Mouse (Mus musculus) kidney, adult 2 months (tissue): ENCODE results near the gene Hist1h4d. TPM values are rescaled to one million over a fixed set of nuclear protein-coding genes. Genes with fewer than 3 reads are reported as not detected.
"Not testable (repeated sequence)": the region's sequence is repeated elsewhere in the genome, so short reads cannot be mapped to it uniquely, and the experiment has no call there.

Source experiments
- DNase-seq: peaks from one replicate; pipeline ENCODE4 v3.0.0; 2021
- H3K27ac ChIP-seq: fragments of 200-500 bp; 2 replicates; pipeline ENCODE4 v1.5.1; 2012; ENCODE audit warnings: low read depth, low read length, control low read depth, inconsistent platforms; ENCODE audit not compliant: insufficient read depth
- H3K27me3 ChIP-seq: fragments of 200-500 bp; replicated peaks from 2 replicates; pipeline ENCODE4 v1.6.1; 2012; ENCODE audit warnings: mild to moderate bottlenecking, moderate library complexity, low read length, inconsistent platforms; ENCODE audit not compliant: control insufficient read depth, insufficient read depth
- H3K36me3 ChIP-seq: fragments of 200-500 bp; 2 replicates; pipeline ENCODE4 v1.6.1; 2012; ENCODE audit warnings: mild to moderate bottlenecking, moderate library complexity, low read length, inconsistent platforms; ENCODE audit not compliant: control insufficient read depth, insufficient read depth
- H3K4me1 ChIP-seq: fragments of 200-500 bp; 2 replicates; pipeline ENCODE4 v1.6.1; 2011; ENCODE audit warnings: low read length; ENCODE audit not compliant: control insufficient read depth, insufficient read depth
- H3K4me3 ChIP-seq: fragments of 200-500 bp; 2 replicates; pipeline ENCODE4 v1.5.1; 2011; ENCODE audit warnings: mild to moderate bottlenecking, low read depth, low read length, control low read depth; ENCODE audit not compliant: insufficient read depth
- CTCF ChIP-seq: fragments of 200-500 bp; conservative IDR thresholded peaks from 2 replicates; pipeline ENCODE4 v1.5.1; 2011; ENCODE audit warnings: low read depth, mild to moderate bottlenecking, control low read depth, low read length, moderate library complexity, mixed read lengths; ENCODE audit not compliant: insufficient read depth, insufficient read length
- POLR2A ChIP-seq: fragments of 200-500 bp; IDR thresholded peaks from one replicate; pipeline ENCODE4 v1.6.1; 2011; ENCODE audit warnings: low read depth, low read length, control low read depth
- WGBS: fragments of 180-500 bp; shearing (Covaris S2); methylation state at CpG from one replicate; pipeline ENCODE4 v1.1.7; 2018; 5-methylcytosine and 5-hydroxymethylcytosine counted together
- polyA plus RNA-seq: library from polyadenylated mRNA; depleted of rRNA; stranded (reverse); fragments of >200 nt; gene quantifications from 2 replicates; pipeline ENCODE4 v1.2.3, GENCODE M21; 2012

The Hist1h4d gene
- polyA plus RNA-seq, 1 experiment: 3.7 TPM

- Histone ChIP-seq H3K27ac (peak overlapping the region; percentile 65), H3K4me3 (peak overlapping the region; percentile 78), H3K4me1 (peaks cover 13% of the 10 kb centered on the region; the same call in 1 of the 2 replicates)
- TF ChIP-seq POLR2A: peak; percentile 59
- peak; percentile 90 for DNase-seq
- H3K27me3 ChIP-seq, H3K36me3 ChIP-seq: not testable (repeated sequence)
- WGBS: under 1% methylated on average over 22 of the region's 36 CpGs
Measured at GRCm38 (mm10) chr13:23585442-23586098, 4.2 kb downstream of the Hist1h4d start.

- peak overlapping the region; percentile 45 for H3K4me3 ChIP-seq
- 2% methylated on average over 22 of the region's 22 CpGs for WGBS
- no peaks in the 10 kb centered on the region for H3K36me3 ChIP-seq
- no peak for DNase-seq
- H3K27ac ChIP-seq: peak overlapping the region; percentile 55
- no peak for TF ChIP-seq CTCF
- TF ChIP-seq POLR2A: no peak
- no peaks in the 10 kb centered on the region for H3K27me3 ChIP-seq
- H3K4me1 ChIP-seq: peaks cover 13% of the 10 kb centered on the region; the same call in 1 of the 2 replicates
Measured at GRCm38 (mm10) chr13:23586099-23586939, 4.9 kb downstream of the Hist1h4d start.

GRCm38 (mm10) chr13:23586940-23587225 lies 5.5 kb downstream of the Hist1h4d start:
- WGBS: 12% methylated on average over 1 of the region's 1 CpGs
- peaks cover 10% of the 10 kb centered on the region; the same call in 1 of the 2 replicates for H3K4me1 ChIP-seq
- no peak overlapping the region for H3K27ac ChIP-seq
- no peak for DNase-seq
- no peak for TF ChIP-seq POLR2A
- no peak for TF ChIP-seq CTCF
- no peaks in the 10 kb centered on the region for H3K27me3 ChIP-seq
- H3K36me3 ChIP-seq: no peaks in the 10 kb centered on the region
- H3K4me3 ChIP-seq: 0 out of 2 replicates have a peak overlapping the region, but pooled peaks have one; percentile 45

- 94% methylated on average over 7 of the region's 7 CpGs for WGBS
- no peak for DNase-seq
- no peaks in the 10 kb centered on the region for H3K27me3 ChIP-seq
- H3K36me3 ChIP-seq: no peaks in the 10 kb centered on the region
- peaks cover 5% of the 10 kb centered on the region; the same call in 1 of the 2 replicates for H3K4me1 ChIP-seq
- no peak overlapping the region for H3K4me3 ChIP-seq
- no peak for TF ChIP-seq CTCF
- no peak for TF ChIP-seq POLR2A
- no peak overlapping the region for H3K27ac ChIP-seq
Measured at GRCm38 (mm10) chr13:23591206-23591605, 9.8 kb downstream of the Hist1h4d start.

- not testable (repeated sequence) for H3K4me3 ChIP-seq, H3K36me3 ChIP-seq, H3K27ac ChIP-seq, DNase-seq, H3K4me1 ChIP-seq, H3K27me3 ChIP-seq
- WGBS: 87% methylated on average over 7 of the region's 7 CpGs
Measured at GRCm38 (mm10) chr13:23591886-23592285, 10.5 kb downstream of the Hist1h4d start.

- DNase-seq: peak; percentile 8
- TF ChIP-seq CTCF: no peak
- TF ChIP-seq POLR2A: no peak
- no peaks in the 10 kb centered on the region for H3K27me3 ChIP-seq
- no peak overlapping the region for H3K4me3 ChIP-seq
- H3K4me1 ChIP-seq: peaks cover 2% of the 10 kb centered on the region; the same call in 1 of the 2 replicates
- WGBS: 43% methylated on average over 7 of the region's 7 CpGs
- H3K27ac ChIP-seq: no peak overlapping the region
- H3K36me3 ChIP-seq: no peaks in the 10 kb centered on the region
Measured at GRCm38 (mm10) chr13:23592614-23593013, 11.2 kb downstream of the Hist1h4d start.

GRCm38 (mm10) chr13:23593051-23593770 lies 11.8 kb downstream of the Hist1h4d start:
- TF ChIP-seq CTCF (no peak), POLR2A (no peak)
- H3K36me3 ChIP-seq: no peaks in the 10 kb centered on the region
- H3K4me1 ChIP-seq: peaks cover 2% of the 10 kb centered on the region; the same call in 1 of the 2 replicates
- peak overlapping the region; percentile 1; the same call in 1 of the 2 replicates for H3K27ac ChIP-seq
- no peaks in the 10 kb centered on the region for H3K27me3 ChIP-seq
- no peak overlapping the region for H3K4me3 ChIP-seq
- WGBS: 43% methylated on average over 5 of the region's 5 CpGs
- DNase-seq: peak; percentile 80
